Mouse (Mus musculus): ENCODE measurements at regions not wholly inside any gene's neighbourhood (a gene's known extent, or its start where the extent isn't known, plus 50 kb on each side); places are given as distances from the start of the nearest gene placed in this dataset.
"Not testable (repeated sequence)": the region's sequence is repeated elsewhere in the genome, so short reads cannot be mapped to it uniquely, and the experiment has no call there.

GRCm38 (mm10) chr2:181930037-181930436 is 60.9 kb upstream of the Gm14496 start:
- no peak for DNase-seq

DNA sequence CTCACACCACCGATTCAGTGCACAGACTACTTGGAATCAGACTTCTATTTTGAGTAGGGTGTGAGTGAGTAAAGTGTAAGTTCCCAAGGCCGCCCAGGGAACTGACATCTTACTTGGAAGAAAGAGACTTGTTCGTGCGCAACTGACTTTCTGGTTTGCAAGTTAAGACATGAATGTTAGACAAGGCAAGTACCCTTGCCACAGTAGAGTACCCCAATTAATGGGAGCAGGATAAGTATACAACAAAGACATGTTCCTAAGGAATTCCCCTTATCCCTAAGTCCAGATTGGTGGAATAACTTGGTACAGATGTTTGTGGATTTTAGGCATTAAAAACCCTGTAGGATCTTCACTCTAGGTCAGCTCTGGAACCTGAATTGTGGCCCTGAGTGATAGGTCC is 60.4 kb upstream of the Gm14496 start:
- not testable (repeated sequence) for DNase-seq

DNA sequence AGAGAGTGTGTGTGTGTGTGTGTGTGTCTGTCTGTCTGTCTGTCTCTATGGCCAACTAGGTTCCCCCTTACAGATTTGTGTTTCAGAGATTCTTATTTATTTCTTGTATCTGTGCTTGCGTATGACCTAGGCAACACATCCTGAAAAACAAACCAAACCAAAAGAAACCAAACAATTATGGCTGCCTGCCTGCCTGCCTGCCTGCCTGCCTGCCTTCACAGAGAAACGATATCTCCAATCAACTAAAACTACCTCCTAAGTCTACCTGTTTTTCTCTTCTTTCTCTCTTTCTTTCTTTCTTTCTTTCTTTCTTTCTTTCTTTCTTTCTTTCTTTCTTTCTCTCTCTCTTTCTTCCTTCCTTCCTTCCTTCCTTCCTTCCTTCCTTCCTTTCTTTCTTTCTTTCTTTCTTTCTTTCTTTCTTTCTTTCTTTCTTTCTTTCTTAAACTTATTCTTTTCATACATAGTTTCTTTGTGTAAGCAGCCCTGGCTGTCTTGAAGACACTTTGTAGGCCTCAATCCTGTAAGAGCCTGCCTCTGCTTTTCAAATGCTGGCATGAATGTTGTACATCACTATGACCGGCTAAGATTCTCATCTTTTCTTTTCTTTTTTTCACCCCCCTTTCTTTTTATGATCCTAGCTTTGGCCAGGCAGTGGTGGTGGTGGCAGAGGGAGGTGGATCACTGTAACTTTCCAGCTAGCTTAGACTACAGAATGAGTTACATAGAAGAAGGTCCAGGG is 59.7 kb upstream of the Gm14496 start:
- peak in 1 of 2 experiments; percentile 52 for DNase-seq

DNA sequence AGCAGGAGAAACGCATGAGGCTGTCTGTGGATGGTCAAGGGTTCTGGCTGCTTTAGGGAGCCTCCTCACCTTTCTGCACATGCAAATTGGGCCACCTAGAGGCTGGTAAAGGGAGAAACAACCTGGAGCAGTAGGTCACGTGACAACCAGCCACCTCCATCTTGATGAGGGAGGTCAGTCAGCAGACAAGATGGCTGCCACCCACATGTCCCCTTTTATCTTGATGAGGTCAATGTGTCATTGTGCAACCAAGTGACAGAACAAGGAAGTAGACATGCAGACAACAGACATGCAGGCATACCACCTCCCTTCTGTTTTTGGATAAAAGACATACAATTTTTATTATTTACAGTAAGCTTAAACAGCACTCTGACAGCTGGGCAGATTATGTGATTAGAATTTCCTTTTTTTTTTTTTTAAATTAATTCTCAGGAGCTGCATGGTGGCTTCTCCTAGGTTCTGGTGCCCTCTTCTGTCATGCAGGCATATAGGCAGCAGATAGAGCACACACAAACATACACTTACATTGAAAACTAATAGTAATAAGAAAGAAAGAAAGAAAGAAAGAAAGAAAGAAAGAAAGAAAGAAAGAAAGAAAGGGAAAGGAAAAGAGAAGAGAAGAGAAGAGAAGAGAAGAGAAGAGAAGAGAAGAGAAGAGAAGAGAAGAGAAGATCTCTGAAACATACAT is 58.9 kb upstream of the Gm14496 start:
- DNase-seq: peak in 1 of 2 experiments; percentile 21

Measured in cerebellum, postnatal 25 days (tissue).